Mouse (Mus musculus): ENCODE data around the gene Prps1l3. TPM values are rescaled to one million over a fixed set of nuclear protein-coding genes. Genes with fewer than 3 reads are reported as not detected.

Gene Prps1l3
- polyA plus RNA-seq (2016; fragmentation: Nextera tagmentation; extraction: Ambion mirVana): 40.9 and 42.1 TPM in 2 replicates

DNA sequence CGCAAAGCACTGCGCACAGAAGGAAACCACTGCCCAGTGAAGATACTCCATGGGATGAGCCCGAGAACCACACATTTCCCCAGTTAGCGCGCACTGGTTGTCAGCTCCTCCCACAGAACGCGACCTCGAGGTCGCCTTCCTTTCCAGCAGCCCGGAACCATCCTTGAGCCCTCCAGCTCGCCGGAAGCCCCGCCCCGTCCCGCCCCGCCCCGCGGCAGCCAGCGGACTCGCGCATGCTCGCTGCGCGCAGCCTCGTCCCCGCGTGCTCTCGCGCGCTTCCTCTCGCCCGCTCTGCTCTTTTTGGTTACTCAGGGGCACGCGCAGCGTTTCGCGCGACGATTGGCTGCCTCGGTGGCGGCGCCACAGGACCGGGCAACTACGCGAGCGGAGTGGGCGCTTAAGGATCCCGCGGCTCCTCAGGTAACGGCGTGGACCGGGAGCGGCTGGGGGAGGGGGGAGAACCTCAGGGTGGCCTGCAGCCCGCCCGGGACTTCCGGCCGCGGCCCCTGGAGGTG, at the start of gene Prps1l3, which contains the start of gene Mipol1:
TSS of gene Prps1l3 (plus strand) at position 221 of the 515 bp plus-strand sequence.
TSS of gene Mipol1 (plus strand) at position 236 of the 515 bp plus-strand sequence.
- WGBS: under 1% methylated on average over 58 of the region's 58 CpGs
- H3K27ac ChIP-seq (ENCODE audit: poor library complexity, severe bottlenecking): peak within 1 kb of the TSS; percentile 85

DNA sequence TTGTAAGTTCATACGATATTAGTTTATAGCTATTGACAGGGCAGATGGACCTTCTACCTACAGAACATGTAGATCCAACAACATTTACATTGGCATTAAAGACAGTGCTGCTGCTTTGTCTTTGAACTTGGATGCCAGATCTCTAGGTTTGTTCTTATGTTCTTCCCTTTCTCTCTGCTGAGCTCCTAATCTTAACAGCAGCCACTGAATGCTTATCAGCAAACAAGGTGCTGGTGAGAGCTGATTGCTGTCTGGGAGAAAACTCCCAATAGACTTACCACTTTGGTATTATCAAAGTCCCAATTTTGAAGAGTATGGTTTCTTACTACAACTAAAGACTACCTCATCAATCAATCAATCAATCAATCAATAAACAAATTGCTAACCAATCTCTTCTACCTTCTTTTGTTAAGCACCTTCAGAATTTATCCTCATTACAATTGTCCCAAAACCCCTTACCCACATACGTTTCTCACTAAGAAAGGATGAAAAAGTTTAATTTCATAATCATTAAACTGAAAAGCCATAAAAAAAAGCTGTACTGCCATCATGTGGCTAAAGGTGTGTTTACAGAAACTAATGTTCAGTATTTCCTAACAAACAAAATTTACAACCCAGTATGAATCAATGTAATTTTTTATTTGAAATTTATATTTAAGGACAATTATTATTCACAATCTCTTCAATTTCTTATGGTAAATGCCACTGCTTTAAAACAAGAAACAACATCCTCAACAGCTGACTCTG, 45.6 kb upstream of the Prps1l3 start:
- 53% methylated on average over 2 of the region's 2 CpGs for WGBS
- Histone ChIP-seq H3K36me3 (no peaks in the 10 kb centered on the region), H3K4me1 (replicated peaks) (0 out of 2 replicates have a peak, but pooled peaks cover 4% of the 10 kb centered on the region), H3K27me3 (replicated peaks) (peaks cover 6% of the 10 kb centered on the region; the same call in 1 of the 2 replicates), H3K27ac (ENCODE audit: poor library complexity, severe bottlenecking) (no peak overlapping the region), H3K4me2 (no peak overlapping the region), H3K9ac (no peak overlapping the region), H3K4me3 (no peak overlapping the region), H3K9me3 (replicated peaks) (no peaks in the 10 kb centered on the region)
- no peak for ATAC-seq (ENCODE audit: insufficient number of reproducible peaks, low FRiP score)

More for the DNA sequence above, at the start of gene Prps1l3, which contains the start of gene Mipol1:
- peak; percentile 97 for ATAC-seq (ENCODE audit: insufficient number of reproducible peaks, low FRiP score)
- Histone ChIP-seq H3K4me1 (replicated peaks) (peaks cover 6% of the 10 kb centered on the region), H3K4me3 (peak within 1 kb of the TSS; percentile 73), H3K27me3 (replicated peaks) (no peaks in the 10 kb centered on the region), H3K36me3 (peaks cover 4% of the 10 kb centered on the region; the same call in 1 of the 2 replicates), H3K9ac (peak within 1 kb of the TSS; percentile 81), H3K9me3 (replicated peaks) (no peaks in the 10 kb centered on the region), H3K4me2 (peak within 1 kb of the TSS; percentile 71)

DNA sequence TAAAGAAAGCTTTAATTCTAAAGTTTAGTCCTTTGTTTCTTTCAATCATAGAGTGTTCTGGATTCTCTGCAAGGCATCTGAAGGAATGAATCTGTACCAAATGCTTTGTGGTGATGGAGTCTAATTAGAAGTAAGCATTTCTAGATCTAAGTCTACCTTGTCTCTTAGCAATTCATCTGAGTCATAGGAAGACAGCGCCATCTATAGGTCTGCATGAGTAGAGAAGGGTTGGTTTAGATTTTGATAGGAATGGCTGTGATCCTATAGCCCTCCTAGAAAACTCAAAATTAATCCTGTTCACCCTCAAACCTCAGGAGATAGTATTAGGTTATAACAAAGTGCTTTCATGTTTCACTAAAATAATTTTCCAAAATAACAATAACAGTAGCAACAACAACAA, 44.7 kb upstream of the Prps1l3 start:
- Histone ChIP-seq H3K9ac (no peak overlapping the region), H3K4me3 (no peak overlapping the region), H3K9me3 (replicated peaks) (no peaks in the 10 kb centered on the region), H3K4me1 (replicated peaks) (no peaks in the 10 kb centered on the region), H3K27me3 (replicated peaks) (peaks cover 6% of the 10 kb centered on the region; the same call in 1 of the 2 replicates), H3K27ac (ENCODE audit: poor library complexity, severe bottlenecking) (no peak overlapping the region), H3K36me3 (no peaks in the 10 kb centered on the region), H3K4me2 (no peak overlapping the region)
- 0% methylated on average over 1 of the region's 1 CpGs for WGBS
- no peak for ATAC-seq (ENCODE audit: insufficient number of reproducible peaks, low FRiP score)

DNA sequence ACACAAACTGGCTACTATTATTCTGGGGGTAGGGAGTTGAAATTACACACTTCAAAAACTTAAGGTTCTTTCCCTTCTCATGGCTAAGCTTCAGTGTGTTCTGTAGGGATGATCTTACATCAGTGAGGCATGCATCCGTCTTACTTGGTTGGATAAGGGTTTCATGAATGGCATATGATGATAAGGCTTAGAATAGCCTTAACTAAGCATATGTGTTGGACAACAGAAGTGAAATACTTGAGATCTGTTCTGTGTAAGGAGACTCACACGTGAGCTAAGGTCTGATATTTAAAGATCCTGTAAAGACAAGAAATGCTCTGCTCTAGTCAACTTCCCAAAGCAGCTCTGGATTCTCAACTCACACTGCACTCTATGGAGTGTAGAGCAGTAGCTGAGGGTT, 44.1 kb upstream of the Prps1l3 start:
- H3K4me1 ChIP-seq (replicated peaks): no peaks in the 10 kb centered on the region
- no peak overlapping the region for H3K4me2 ChIP-seq
- no peak overlapping the region for H3K9ac ChIP-seq
- H3K9me3 ChIP-seq (replicated peaks): no peaks in the 10 kb centered on the region
- WGBS: 41% methylated on average over 2 of the region's 2 CpGs
- peaks cover 6% of the 10 kb centered on the region; the same call in 1 of the 2 replicates for H3K27me3 ChIP-seq (replicated peaks)
- no peak for ATAC-seq (ENCODE audit: insufficient number of reproducible peaks, low FRiP score)
- H3K4me3 ChIP-seq: no peak overlapping the region
- no peak overlapping the region for H3K27ac ChIP-seq (ENCODE audit: poor library complexity, severe bottlenecking)
- no peaks in the 10 kb centered on the region for H3K36me3 ChIP-seq

DNA sequence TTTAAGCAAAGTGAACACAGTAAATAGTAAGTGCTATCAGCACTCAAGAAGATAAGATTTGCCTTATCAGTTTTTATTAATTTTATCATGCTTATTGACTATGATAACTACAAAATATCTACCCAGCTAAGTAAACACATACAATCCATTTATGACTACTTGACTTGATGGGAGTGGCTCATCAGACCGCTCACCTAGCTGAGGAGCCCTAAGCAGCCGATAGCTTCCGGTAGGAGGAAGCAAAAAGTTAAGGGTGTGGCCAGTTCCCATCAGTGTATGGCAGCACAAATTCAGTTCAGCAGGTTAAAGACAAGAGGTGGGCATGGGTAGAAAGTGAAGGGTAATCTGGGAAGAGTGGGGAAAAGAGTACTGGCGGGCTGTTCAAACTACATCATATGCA, 43.2 kb upstream of the Prps1l3 start:
- no peak overlapping the region for H3K4me3 ChIP-seq
- no peak overlapping the region for H3K9ac ChIP-seq
- H3K27me3 ChIP-seq (replicated peaks): peaks cover 6% of the 10 kb centered on the region; the same call in 1 of the 2 replicates
- no peak for ATAC-seq (ENCODE audit: insufficient number of reproducible peaks, low FRiP score)
- 88% methylated on average over 4 of the region's 4 CpGs for WGBS
- H3K4me1 ChIP-seq (replicated peaks): no peaks in the 10 kb centered on the region
- no peaks in the 10 kb centered on the region for H3K9me3 ChIP-seq (replicated peaks)
- no peak overlapping the region for H3K4me2 ChIP-seq
- no peaks in the 10 kb centered on the region for H3K36me3 ChIP-seq
- H3K27ac ChIP-seq (ENCODE audit: poor library complexity, severe bottlenecking): no peak overlapping the region

DNA sequence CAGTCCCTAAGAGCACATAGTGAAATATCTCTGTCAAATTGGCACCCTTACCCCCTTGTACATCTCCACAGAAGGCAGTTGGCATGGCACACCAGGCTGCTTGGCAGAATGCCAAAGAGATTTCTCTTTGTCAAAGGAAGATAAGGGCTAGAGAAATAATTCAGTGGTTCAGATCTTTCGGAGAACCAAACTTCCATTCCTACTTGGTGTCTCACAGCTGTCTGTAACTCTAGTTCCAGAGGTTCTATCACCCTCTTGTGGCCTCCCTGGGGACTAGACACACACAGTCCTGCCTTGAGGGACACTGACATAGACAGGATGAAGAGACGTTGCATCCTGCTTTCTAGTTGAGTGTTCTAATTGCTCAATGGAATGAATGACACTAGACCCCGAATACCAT, 35.6 kb upstream of the Prps1l3 start:
- H3K4me3 ChIP-seq: no peak overlapping the region
- H3K27ac ChIP-seq (ENCODE audit: poor library complexity, severe bottlenecking): no peak overlapping the region
- H3K36me3 ChIP-seq: no peaks in the 10 kb centered on the region
- 15% methylated on average over 3 of the region's 3 CpGs for WGBS
- H3K27me3 ChIP-seq (replicated peaks): 0 out of 2 replicates have a peak, but pooled peaks cover 7% of the 10 kb centered on the region
- no peak overlapping the region for H3K9ac ChIP-seq
- ATAC-seq (ENCODE audit: insufficient number of reproducible peaks, low FRiP score): no peak
- peak overlapping the region; percentile 21; the same call in 1 of the 2 replicates for H3K4me2 ChIP-seq
- no peaks in the 10 kb centered on the region for H3K9me3 ChIP-seq (replicated peaks)
- H3K4me1 ChIP-seq (replicated peaks): no peaks in the 10 kb centered on the region

DNA sequence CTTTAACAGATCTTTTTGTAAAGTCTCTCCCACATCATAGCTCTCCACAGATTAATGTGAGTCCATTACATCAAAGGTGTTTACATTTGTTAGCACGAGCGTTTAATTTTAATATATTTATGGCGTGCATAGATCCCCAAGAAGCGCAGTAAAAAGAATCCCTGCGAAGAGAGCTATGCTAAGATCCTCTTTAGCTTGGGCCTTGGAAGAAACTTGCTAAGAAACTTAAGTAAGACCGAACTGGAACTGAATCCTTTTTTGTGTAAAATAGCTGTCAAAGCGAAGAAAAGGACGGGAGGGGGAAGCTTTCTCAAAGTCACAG, 34.0 kb upstream of the Prps1l3 start:
- Histone ChIP-seq H3K9ac (peak overlapping the region; percentile 72; the same call in 1 of the 2 replicates), H3K4me1 (replicated peaks) (no peaks in the 10 kb centered on the region), H3K27me3 (replicated peaks) (0 out of 2 replicates have a peak, but pooled peaks cover 7% of the 10 kb centered on the region), H3K27ac (ENCODE audit: poor library complexity, severe bottlenecking) (peak overlapping the region; percentile 34), H3K4me3 (peak overlapping the region; percentile 68), H3K36me3 (no peaks in the 10 kb centered on the region), H3K9me3 (replicated peaks) (no peaks in the 10 kb centered on the region), H3K4me2 (peak overlapping the region; percentile 97)
- 18% methylated on average over 8 of the region's 8 CpGs for WGBS
- ATAC-seq (ENCODE audit: insufficient number of reproducible peaks, low FRiP score): no peak

DNA sequence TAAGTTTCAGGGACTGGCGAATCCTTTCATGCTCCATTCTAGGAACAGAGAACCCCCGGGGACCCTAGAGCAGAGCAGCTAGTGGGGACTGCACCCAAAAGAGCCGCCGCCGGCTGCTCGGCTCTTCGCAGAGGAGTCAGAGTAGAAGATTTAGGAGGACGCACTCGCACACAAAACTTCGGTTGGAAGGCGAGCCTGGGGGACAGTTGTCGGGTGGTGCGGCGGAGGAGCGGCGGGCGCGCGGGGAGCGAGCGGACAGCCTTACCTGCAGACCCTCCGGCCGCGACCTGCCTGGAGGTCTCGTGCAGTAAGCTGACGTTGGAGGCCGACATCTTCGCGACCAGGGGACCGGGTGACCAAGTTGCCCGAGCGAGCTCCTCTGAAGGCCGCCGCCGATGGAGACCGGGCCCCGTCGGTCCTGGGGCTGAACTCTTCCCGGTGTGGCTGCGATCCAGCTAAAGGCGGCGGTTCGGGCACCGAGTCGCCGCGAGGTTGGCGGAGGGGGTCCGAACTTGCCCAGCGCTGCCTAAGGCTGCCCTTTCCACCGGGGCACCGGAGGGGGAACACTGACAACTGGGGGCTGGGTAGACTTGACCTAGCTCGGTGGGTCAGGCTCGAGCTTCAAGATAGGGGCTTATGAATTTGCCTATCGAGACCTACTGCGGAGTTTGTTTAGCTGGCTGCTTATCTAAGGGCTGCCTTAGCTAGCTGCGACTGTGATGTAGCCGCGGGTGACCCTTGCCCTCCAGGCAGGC, 33.4 kb upstream of the Prps1l3 start:
- Histone ChIP-seq H3K9me3 (replicated peaks) (no peaks in the 10 kb centered on the region), H3K9ac (peak overlapping the region; percentile 72), H3K4me3 (peak overlapping the region; percentile 68), H3K4me2 (peak overlapping the region; percentile 97), H3K27ac (ENCODE audit: poor library complexity, severe bottlenecking) (peak overlapping the region; percentile 34), H3K36me3 (no peaks in the 10 kb centered on the region), H3K4me1 (replicated peaks) (no peaks in the 10 kb centered on the region), H3K27me3 (replicated peaks) (0 out of 2 replicates have a peak, but pooled peaks cover 7% of the 10 kb centered on the region)
- ATAC-seq (ENCODE audit: insufficient number of reproducible peaks, low FRiP score): peak; percentile 90
- under 1% methylated on average over 59 of the region's 59 CpGs for WGBS

DNA sequence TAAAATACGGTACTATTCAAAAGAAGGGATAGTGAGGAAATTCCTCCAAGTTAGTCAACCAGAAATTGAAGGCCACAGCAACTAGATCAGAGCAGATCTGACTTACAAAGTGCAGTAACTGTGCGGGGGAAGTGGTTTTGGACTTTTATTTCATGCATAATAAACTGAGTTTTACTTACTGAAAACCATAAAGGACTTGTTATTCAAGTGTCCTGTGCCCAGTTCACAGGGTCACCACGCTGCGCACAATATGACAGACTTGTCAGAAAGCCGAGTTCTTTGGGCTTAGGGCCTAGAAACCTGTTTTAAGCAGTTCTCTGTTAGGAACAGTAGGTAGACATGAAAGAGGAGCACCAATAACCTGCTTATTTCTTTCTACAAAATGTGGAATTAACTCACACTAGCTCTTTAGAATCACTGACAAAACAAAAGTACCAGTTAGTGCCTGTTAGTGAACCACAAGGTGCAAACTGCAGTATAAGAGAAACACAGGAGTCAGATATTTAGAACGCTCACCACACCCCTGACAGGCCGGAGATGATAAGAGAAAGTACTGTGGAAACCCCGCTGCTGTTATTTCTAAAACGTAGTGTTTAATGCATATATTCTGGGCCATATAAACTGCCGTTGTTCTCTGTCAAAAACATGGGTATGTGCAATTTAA, 32.7 kb upstream of the Prps1l3 start, which contains the start of gene Slc25a21:
TSS of gene Slc25a21 (minus strand) at position 110 of the 664 bp plus-strand sequence.
- Histone ChIP-seq H3K4me2 (peak within 1 kb of the TSS; percentile 97), H3K9me3 (replicated peaks) (no peaks in the 10 kb centered on the region), H3K4me3 (peak within 1 kb of the TSS; percentile 68), H3K9ac (peak within 1 kb of the TSS; percentile 72), H3K27me3 (replicated peaks) (0 out of 2 replicates have a peak, but pooled peaks cover 7% of the 10 kb centered on the region), H3K36me3 (no peaks in the 10 kb centered on the region), H3K27ac (ENCODE audit: poor library complexity, severe bottlenecking) (peak within 1 kb of the TSS; percentile 34), H3K4me1 (replicated peaks) (no peaks in the 10 kb centered on the region)
- ATAC-seq (ENCODE audit: insufficient number of reproducible peaks, low FRiP score): peak; percentile 79
- WGBS: 60% methylated on average over 10 of the region's 10 CpGs

DNA sequence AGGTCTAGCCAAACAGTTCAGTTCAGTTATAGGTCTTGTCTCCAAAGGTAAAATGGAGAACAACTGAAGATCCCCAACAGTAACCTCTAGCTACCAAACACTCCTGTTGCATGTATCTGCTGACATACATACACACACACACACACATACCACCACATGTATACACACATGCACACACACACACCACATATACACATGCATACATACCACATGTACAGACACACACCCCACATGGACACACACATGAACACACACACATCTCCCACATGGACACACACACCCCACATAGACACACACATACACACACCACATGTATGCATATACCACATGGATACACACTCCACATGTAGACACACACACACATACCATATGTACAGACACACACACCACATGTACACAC, 31.9 kb upstream of the Prps1l3 start:
- H3K9me3 ChIP-seq (replicated peaks): no peaks in the 10 kb centered on the region
- H3K36me3 ChIP-seq: no peaks in the 10 kb centered on the region
- no peak; the same call in 1 of the 2 replicates for ATAC-seq (ENCODE audit: insufficient number of reproducible peaks, low FRiP score)
- no peak overlapping the region for H3K4me3 ChIP-seq
- no peak overlapping the region for H3K27ac ChIP-seq (ENCODE audit: poor library complexity, severe bottlenecking)
- no peak overlapping the region for H3K9ac ChIP-seq
- 0 out of 2 replicates have a peak, but pooled peaks cover 7% of the 10 kb centered on the region for H3K27me3 ChIP-seq (replicated peaks)
- H3K4me2 ChIP-seq: no peak overlapping the region
- H3K4me1 ChIP-seq (replicated peaks): no peaks in the 10 kb centered on the region

Data from heart, embryonic 12.5 days (tissue).